Mouse (Mus musculus) G1E (cell line): ENCODE data around the gene Parg.

Source experiments
- CTCF ChIP-seq: IDR thresholded peaks from 2 replicates; pipeline ENCODE4 v1.5.1; 2012; ENCODE audit warnings: low read depth, low read length, inconsistent platforms, mixed read lengths
- GATA1 ChIP-seq: IDR thresholded peaks from 2 replicates; pipeline ENCODE4 v1.6.1; 2012; ENCODE audit warnings: borderline replicate concordance, low read length, inconsistent platforms, mixed read lengths
- GATA2 ChIP-seq: IDR thresholded peaks from 2 replicates; pipeline ENCODE4 v1.6.1; 2012; ENCODE audit warnings: low read depth, low read length, inconsistent platforms, borderline replicate concordance
- POLR2AphosphoS5 ChIP-seq: IDR thresholded peaks from 2 replicates; pipeline ENCODE4 v1.6.1; 2012; ENCODE audit warnings: low read depth, low read length, inconsistent platforms; ENCODE audit not compliant: insufficient replicate concordance

- TF ChIP-seq CTCF, result no peak
- no peak for TF ChIP-seq POLR2AphosphoS5
- no peak for TF ChIP-seq GATA1
- no peak for TF ChIP-seq GATA2
Observed at GRCm38 (mm10) chr14:32170137-32170536, 31.6 kb upstream of the Parg start.
